Mouse (Mus musculus) MEL (cell line): ENCODE data around the gene Acad11. TPM values are rescaled to one million over a fixed set of nuclear protein-coding genes. Genes with fewer than 3 reads are reported as not detected.

Experiments used
- DNase-seq: peaks from one replicate; pipeline ENCODE4 v3.0.0; 2011; ENCODE audit warnings: low read depth, low spot score
- H3K27ac ChIP-seq: 2 replicates; pipeline ENCODE4 v1.5.1; 2012; ENCODE audit warnings: low read depth, mild to moderate bottlenecking, control low read depth, low read length, moderate library complexity; ENCODE audit not compliant: control insufficient read depth
- H3K27me3 ChIP-seq, 2 experiments: fragments of 150-350 bp in 1 of 2; sonication (generic) in 1 of 2; 2 replicates each; pipeline ENCODE4 v1.6.1; 2012; ENCODE audit warnings: low read length in 2 of 2, mild to moderate bottlenecking in 2 of 2, improper control_type of control experiment in 1 of 2, moderate library complexity in 1 of 2; ENCODE audit not compliant: insufficient read depth in 2 of 2, control insufficient read depth in 1 of 2
- H3K36me3 ChIP-seq, 2 experiments: 2 replicates each; pipeline ENCODE4 v1.6.1; 2012 to 2014; ENCODE audit warnings: low read length in 2 of 2, improper control_type of control experiment in 1 of 2, inconsistent platforms in 1 of 2, mild to moderate bottlenecking in 1 of 2; ENCODE audit not compliant: insufficient read depth in 2 of 2, control insufficient read depth in 1 of 2
- H3K4me1 ChIP-seq, 2 experiments: fragments of 150-350 bp in 1 of 2; sonication (generic) in 1 of 2; 2 replicates each; pipeline ENCODE4 v1.6.1; 2012; ENCODE audit warnings: low read length in 2 of 2, improper control_type of control experiment in 1 of 2, mild to moderate bottlenecking in 1 of 2; ENCODE audit not compliant: insufficient read depth in 2 of 2, control insufficient read depth in 1 of 2
- H3K4me3 ChIP-seq, 2 experiments: fragments of 150-350 bp in 1 of 2; sonication (generic) in 1 of 2; 2 replicates each; pipeline ENCODE4 v1.5.1; 2012; ENCODE audit warnings: low read depth in 2 of 2, low read length in 2 of 2, mild to moderate bottlenecking in 2 of 2, moderate library complexity in 2 of 2, control low read depth in 1 of 2, improper control_type of control experiment in 1 of 2; ENCODE audit not compliant: control insufficient read depth in 1 of 2, insufficient read depth in 1 of 2
- H3K79me2 ChIP-seq: 2 replicates; pipeline ENCODE4 v1.6.1; 2012; ENCODE audit warnings: mild to moderate bottlenecking, low read length, moderate library complexity; ENCODE audit not compliant: control insufficient read depth, poor library complexity, insufficient read depth
- H3K9ac ChIP-seq: 2 replicates; pipeline ENCODE4 v1.6.1; 2012; ENCODE audit warnings: low read depth, mild to moderate bottlenecking, control low read depth, low read length, moderate library complexity; ENCODE audit not compliant: control insufficient read depth, poor library complexity, severe bottlenecking
- H3K9me3 ChIP-seq: fragments of 150-350 bp; sonication (generic); replicated peaks from 2 replicates; pipeline ENCODE4 v1.6.1; 2012; ENCODE audit warnings: mild to moderate bottlenecking, low read length, improper control_type of control experiment, moderate library complexity; ENCODE audit not compliant: insufficient read depth
- CTCF ChIP-seq, 3 experiments: IDR thresholded peaks in 2 of 3; conservative IDR thresholded peaks in 1 of 3; 2 replicates each; pipeline ENCODE4 v1.5.1; 2011 to 2012; ENCODE audit warnings: low read length in 3 of 3, low read depth in 2 of 3, mild to moderate bottlenecking in 2 of 3, improper control_type of control experiment in 1 of 3, inconsistent platforms in 1 of 3, mixed read lengths in 1 of 3, moderate library complexity in 1 of 3; ENCODE audit not compliant: control insufficient read depth in 1 of 3, insufficient read depth in 1 of 3, poor library complexity in 1 of 3, severe bottlenecking in 1 of 3
- E2F4 ChIP-seq: IDR thresholded peaks from 2 replicates; pipeline ENCODE4 v1.6.1; 2011; ENCODE audit warnings: low read depth, low read length, improper control_type of control experiment, borderline replicate concordance
- ELF1 ChIP-seq: IDR thresholded peaks from 2 replicates; pipeline ENCODE4 v1.6.1; 2014; ENCODE audit warnings: low read depth, mild to moderate bottlenecking, inconsistent platforms, low read length, improper control_type of control experiment, moderate library complexity
- EP300 ChIP-seq, 2 experiments: IDR thresholded peaks; 2 replicates each; pipeline ENCODE4 v1.6.1; 2011; ENCODE audit warnings: improper control_type of control experiment in 2 of 2, low read length in 2 of 2, low read depth in 1 of 2, mild to moderate bottlenecking in 1 of 2
- ETS1 ChIP-seq: IDR thresholded peaks from 2 replicates; pipeline ENCODE4 v1.6.1; 2012; ENCODE audit warnings: low read depth, mild to moderate bottlenecking, inconsistent platforms, low read length, improper control_type of control experiment, moderate library complexity
- GABPA ChIP-seq: IDR thresholded peaks from 2 replicates; pipeline ENCODE4 v1.6.1; 2012; ENCODE audit warnings: low read depth, mild to moderate bottlenecking, inconsistent platforms, low read length, improper control_type of control experiment, moderate library complexity
- GATA1 ChIP-seq: IDR thresholded peaks from 2 replicates; pipeline ENCODE4 v1.6.1; 2011; ENCODE audit warnings: low read depth, low read length, improper control_type of control experiment
- HCFC1 ChIP-seq: IDR thresholded peaks from 2 replicates; pipeline ENCODE4 v1.6.1; 2012; ENCODE audit warnings: low read depth, mild to moderate bottlenecking, inconsistent platforms, low read length, improper control_type of control experiment, moderate library complexity
- JUND ChIP-seq: IDR thresholded peaks from 2 replicates; pipeline ENCODE4 v1.6.1; 2011; ENCODE audit warnings: low read depth, mild to moderate bottlenecking, improper control_type of control experiment, low read length
- MAX ChIP-seq: IDR thresholded peaks from 2 replicates; pipeline ENCODE4 v1.6.1; 2011; ENCODE audit warnings: low read length, improper control_type of control experiment
- MAZ ChIP-seq: IDR thresholded peaks from 2 replicates; pipeline ENCODE4 v1.6.1; 2012; ENCODE audit warnings: low read depth, mild to moderate bottlenecking, inconsistent platforms, low read length, improper control_type of control experiment
- MEF2A ChIP-seq: IDR thresholded peaks from 2 replicates; pipeline ENCODE4 v1.6.1; 2014; ENCODE audit warnings: low read depth, mild to moderate bottlenecking, inconsistent platforms, low read length, improper control_type of control experiment; ENCODE audit not compliant: poor library complexity, insufficient replicate concordance, severe bottlenecking; ENCODE audit errors: extremely low read depth
- POLR2A ChIP-seq, 2 experiments: IDR thresholded peaks; 2 replicates each; pipeline ENCODE4 v1.6.1; 2011 to 2012; ENCODE audit warnings: low read length in 2 of 2, mild to moderate bottlenecking in 2 of 2, control low read depth in 1 of 2, improper control_type of control experiment in 1 of 2, low read depth in 1 of 2, moderate library complexity in 1 of 2; ENCODE audit not compliant: control insufficient read depth in 1 of 2, insufficient read depth in 1 of 2, poor library complexity in 1 of 2
- POLR2AphosphoS5 ChIP-seq: IDR thresholded peaks from 2 replicates; pipeline ENCODE4 v1.6.1; 2012; ENCODE audit warnings: low read depth, borderline replicate concordance, mild to moderate bottlenecking, inconsistent platforms, low read length, moderate library complexity, mixed read lengths
- RAD21 ChIP-seq: IDR thresholded peaks from 2 replicates; pipeline ENCODE4 v1.6.1; 2011; ENCODE audit warnings: mild to moderate bottlenecking, low read depth, low read length, improper control_type of control experiment
- RCOR1 ChIP-seq: IDR thresholded peaks from 2 replicates; pipeline ENCODE4 v1.6.1; 2012; ENCODE audit warnings: low read depth, mild to moderate bottlenecking, inconsistent platforms, low read length, improper control_type of control experiment
- SMC3 ChIP-seq: IDR thresholded peaks from 2 replicates; pipeline ENCODE4 v1.6.1; 2011; ENCODE audit warnings: low read depth, low read length, improper control_type of control experiment
- TBP ChIP-seq: IDR thresholded peaks from 2 replicates; pipeline ENCODE4 v1.8.0; 2011; ENCODE audit warnings: low read depth, low read length, improper control_type of control experiment
- UBTF ChIP-seq: IDR thresholded peaks from 2 replicates; pipeline ENCODE4 v1.6.1; 2012; ENCODE audit warnings: low read depth, mild to moderate bottlenecking, inconsistent platforms, low read length, improper control_type of control experiment, moderate library complexity, borderline replicate concordance; ENCODE audit not compliant: insufficient read depth
- ZC3H11A ChIP-seq: IDR thresholded peaks from 2 replicates; pipeline ENCODE4 v1.6.1; 2012; ENCODE audit warnings: low read depth, mild to moderate bottlenecking, inconsistent platforms, low read length, improper control_type of control experiment
- ZKSCAN1 ChIP-seq: IDR thresholded peaks from 2 replicates; pipeline ENCODE4 v1.6.1; 2012; ENCODE audit warnings: low read depth, mild to moderate bottlenecking, inconsistent platforms, low read length, improper control_type of control experiment, moderate library complexity
- ZNF384 ChIP-seq: IDR thresholded peaks from 2 replicates; pipeline ENCODE4 v1.6.1; 2012; ENCODE audit warnings: low read depth, mild to moderate bottlenecking, inconsistent platforms, low read length, improper control_type of control experiment
- polyA plus RNA-seq, 2 experiments: library from polyadenylated mRNA; stranded (reverse) in 1 of 2; unstranded in 1 of 2; fragments of >175 nt in 1 of 2; fragments of >200 nt in 1 of 2; gene quantifications; 2 replicates each; pipeline versions ENCODE4 v1.2.1 to v1.2.4; 2012; ENCODE audit warnings: low replicate concordance in 2 of 2, low read depth in 1 of 2; ENCODE audit not compliant: insufficient read length in 2 of 2, insufficient read depth in 1 of 2, missing spikeins in 1 of 2
- total RNA-seq: library from RNA; depleted of rRNA; stranded (reverse); fragments of 300-350 nt; gene quantifications from 2 replicates; pipeline ENCODE4 v1.2.3, GENCODE M21; 2012

Gene Acad11
- total and polyA plus RNA-seq, 3 experiments: 14.2 to 16.0 TPM; not detected in 1

DNA sequence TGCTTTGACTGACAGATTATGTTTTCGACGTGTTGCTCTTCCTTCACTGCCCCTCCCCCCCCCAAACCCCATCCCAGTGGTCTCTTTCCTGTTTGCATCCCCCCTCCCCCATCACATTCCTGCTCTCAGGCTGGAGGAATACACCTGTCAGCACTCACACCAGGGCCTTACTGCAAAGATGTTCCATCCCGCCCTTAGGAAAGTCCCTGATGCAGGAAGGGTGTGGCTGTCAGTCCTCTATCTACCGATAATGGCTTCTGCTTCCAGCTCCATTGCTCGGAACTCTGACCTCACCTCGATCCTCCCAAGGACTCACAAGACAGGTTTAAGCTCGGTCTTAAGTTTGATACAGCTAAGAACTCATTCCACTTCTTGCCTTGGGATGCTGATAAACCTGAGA, 83.5 kb downstream of the Acad11 start:
- DNase-seq: no peak
- H3K27me3 ChIP-seq: no peaks in the 10 kb centered on the region
- no peaks in the 10 kb centered on the region for H3K36me3 ChIP-seq
- no peak overlapping the region for H3K27ac ChIP-seq
- no peak overlapping the region for H3K9ac ChIP-seq
- no peaks in the 10 kb centered on the region for H3K4me1 ChIP-seq
- TF ChIP-seq RAD21: no peak
- TF ChIP-seq, all 39 proteins: peak for 0
- H3K9me3 ChIP-seq: no peaks in the 10 kb centered on the region
- no peak overlapping the region for H3K4me3 ChIP-seq
- no peaks in the 10 kb centered on the region for H3K79me2 ChIP-seq

DNA sequence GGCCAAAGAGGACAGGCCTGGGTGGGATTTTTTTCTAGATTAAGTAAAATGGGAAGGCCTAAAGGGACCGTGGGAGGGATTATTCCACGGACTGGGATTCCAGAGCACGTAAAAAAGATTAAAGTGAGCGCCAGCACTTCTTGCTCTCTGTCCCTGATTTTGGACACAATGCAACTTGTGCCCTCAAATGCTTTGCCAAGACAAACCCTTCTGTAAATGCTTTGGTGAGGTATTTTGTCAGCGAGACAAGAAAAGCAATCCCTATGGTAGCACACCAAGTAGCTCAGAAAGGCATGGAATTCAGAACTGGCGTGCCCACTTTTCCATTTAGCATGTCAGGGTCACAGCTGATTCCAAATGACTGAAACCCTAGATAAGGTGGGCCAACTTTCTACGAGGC, 85.8 kb downstream of the Acad11 start:
- no peaks in the 10 kb centered on the region for H3K4me1 ChIP-seq
- no peak overlapping the region for H3K9ac ChIP-seq
- no peak for DNase-seq
- H3K36me3 ChIP-seq: no peaks in the 10 kb centered on the region; a peak in 1 of 4 replicates
- H3K27ac ChIP-seq: no peak overlapping the region
- no peak for TF ChIP-seq ETS1
- no peak for TF ChIP-seq GABPA
- TF ChIP-seq JUND: no peak
- no peak for TF ChIP-seq POLR2AphosphoS5
- TF ChIP-seq HCFC1: no peak
- TF ChIP-seq E2F4: no peak
- TF ChIP-seq RCOR1: no peak
- no peak for TF ChIP-seq CTCF (IDR thresholded peaks at IDR 0.05 in 2 of 3, conservative IDR thresholded peaks at IDR 0.05 in 1 of 3; ENCODE audit: control insufficient read depth in 1 of 3, insufficient read depth in 1 of 3, low read depth in 2 of 3, low read length in 3 of 3, poor library complexity in 1 of 3, severe bottlenecking in 1 of 3)
- no peak for TF ChIP-seq ZC3H11A
- TF ChIP-seq ELF1: no peak
- no peak for TF ChIP-seq GATA1
- no peak for TF ChIP-seq MAX
- no peak overlapping the region for H3K4me3 ChIP-seq
- H3K9me3 ChIP-seq: no peaks in the 10 kb centered on the region
- H3K27me3 ChIP-seq: no peaks in the 10 kb centered on the region
- no peaks in the 10 kb centered on the region for H3K79me2 ChIP-seq

DNA sequence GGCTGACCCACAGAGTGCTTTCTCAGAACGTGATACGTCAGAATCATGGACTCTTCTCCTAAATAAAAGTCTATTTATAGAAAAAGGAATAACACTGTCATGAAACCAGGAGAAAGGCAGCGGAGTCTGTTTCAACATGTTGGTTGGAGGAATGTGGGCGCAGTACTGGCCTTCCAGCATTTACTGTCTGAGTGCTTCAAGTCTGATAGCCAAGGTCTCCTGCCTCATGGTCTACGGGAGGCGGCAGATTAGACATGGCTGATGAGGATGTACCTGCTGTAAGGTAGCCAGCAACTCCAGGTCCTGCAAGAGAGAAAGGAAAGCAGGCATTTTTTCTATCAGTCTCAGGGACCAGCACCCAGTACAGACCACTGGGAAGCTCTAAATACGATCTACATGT, 88.9 kb downstream of the Acad11 start:
- Histone ChIP-seq H3K9ac (no peak overlapping the region), H3K36me3 (peaks cover 0 to 2% of the 10 kb centered on the region in 2 experiments; a peak in 1 of 4 replicates), H3K4me1 (no peaks in the 10 kb centered on the region), H3K79me2 (no peaks in the 10 kb centered on the region), H3K9me3 (no peaks in the 10 kb centered on the region), H3K27ac (no peak overlapping the region), H3K27me3 (no peaks in the 10 kb centered on the region), H3K4me3 (no peak overlapping the region)
- no peak for TF ChIP-seq MAZ
- TF ChIP-seq ZNF384: no peak
- no peak for TF ChIP-seq GABPA
- no peak for TF ChIP-seq ETS1
- no peak for TF ChIP-seq MEF2A
- no peak for TF ChIP-seq POLR2A (IDR thresholded peaks at IDR 0.05; ENCODE audit: control insufficient read depth in 1 of 2, insufficient read depth in 1 of 2, low read depth in 1 of 2, low read length in 2 of 2, poor library complexity in 1 of 2)
- no peak for TF ChIP-seq RAD21
- no peak for TF ChIP-seq RCOR1
- no peak for TF ChIP-seq EP300 (IDR thresholded peaks at IDR 0.05; ENCODE audit: low read depth in 1 of 2, low read length in 2 of 2)
- no peak for TF ChIP-seq ZKSCAN1
- no peak for TF ChIP-seq SMC3
- TF ChIP-seq TBP: no peak
- no peak for TF ChIP-seq UBTF
- TF ChIP-seq E2F4: no peak
- TF ChIP-seq ZC3H11A: no peak
- no peak for TF ChIP-seq HCFC1
- DNase-seq: no peak
